Mouse (Mus musculus) liver, embryonic 16.5 days (tissue): ENCODE results near the gene Cmtm5. TPM values are rescaled to one million over a fixed set of nuclear protein-coding genes. Genes with fewer than 3 reads are reported as not detected.
A peak's percentile ranks its signal among the peaks of the same experiment; 100 is the strongest.

Source experiments
- ATAC-seq: fragments of 200-750 bp; cut with Nextera tagmentation; 2 replicates; pipeline ENCODE4 v1.8.0; 2017; ENCODE audit warnings: low read depth, mild to moderate bottlenecking, moderate number of reproducible peaks, moderate library complexity
- H3K27ac ChIP-seq: fragments of 300-500 bp; sonication (generic); 2 replicates; pipeline ENCODE4 v1.5.1; 2014; ENCODE audit warnings: mild to moderate bottlenecking, low read length
- H3K27me3 ChIP-seq: fragments of 300-500 bp; sonication (generic); 2 replicates; pipeline ENCODE4 v1.6.1; 2014; ENCODE audit warnings: low read depth, low read length, mixed read lengths; ENCODE audit not compliant: control insufficient read depth, insufficient read depth
- H3K36me3 ChIP-seq: fragments of 300-500 bp; sonication (generic); 2 replicates; pipeline ENCODE4 v1.6.1; 2014; ENCODE audit warnings: mild to moderate bottlenecking; ENCODE audit not compliant: control insufficient read depth, insufficient read depth
- H3K4me1 ChIP-seq: fragments of 300-500 bp; sonication (generic); 2 replicates; pipeline ENCODE4 v1.6.1; 2014; ENCODE audit warnings: low read depth, low read length, mixed read lengths; ENCODE audit not compliant: control insufficient read depth
- H3K4me2 ChIP-seq: fragments of 300-500 bp; sonication (generic); 2 replicates; pipeline ENCODE4 v1.6.1; 2014; ENCODE audit warnings: low read depth, low read length, mixed read lengths
- H3K4me3 ChIP-seq: fragments of 300-500 bp; sonication (generic); 2 replicates; pipeline ENCODE4 v1.5.1; 2014; ENCODE audit warnings: low read depth, mild to moderate bottlenecking, low read length
- H3K9ac ChIP-seq: fragments of 300-500 bp; sonication (generic); 2 replicates; pipeline ENCODE4 v1.6.1; 2014; ENCODE audit warnings: low read depth, low read length
- H3K9me3 ChIP-seq: fragments of 300-500 bp; sonication (generic); replicated peaks from 2 replicates; pipeline ENCODE4 v1.6.1; 2016; ENCODE audit warnings: low read length; ENCODE audit not compliant: control insufficient read depth
- WGBS: fragments of 180-500 bp; shearing (Covaris S2); extraction: QIAGEN DNeasy Blood & Tissue Kit; methylation state at CpG from one replicate; pipeline ENCODE4 v1.1.7; 2014; ENCODE audit not compliant: insufficient replicate concordance; 5-methylcytosine and 5-hydroxymethylcytosine counted together
- polyA plus RNA-seq: library from polyadenylated mRNA; unstranded; fragments of >200 nt; fragmentation: Nextera tagmentation; extraction: Ambion mirVana; gene quantifications from 2 replicates; pipeline ENCODE4 v1.2.1, GENCODE M21; 2015

Gene Cmtm5
- polyA plus RNA-seq: 0.20 TPM in 1 of 2 replicates, not detected in the other

GRCm38 (mm10) chr14:54935904-54936830, at the start of gene Cmtm5:
Cmtm5 (plus strand) TSS chr14:54936261.
- H3K27ac ChIP-seq: no peak within 1 kb of the TSS
- no peaks in the 10 kb centered on the region for H3K9me3 ChIP-seq
- H3K4me2 ChIP-seq: no peak within 1 kb of the TSS
- WGBS: 28% methylated on average over 8 of the region's 8 CpGs
- H3K4me3 ChIP-seq: no peak within 1 kb of the TSS
- no peak for ATAC-seq
- H3K4me1 ChIP-seq: no peaks in the 10 kb centered on the region
- H3K36me3 ChIP-seq: no peaks in the 10 kb centered on the region
- no peaks in the 10 kb centered on the region for H3K27me3 ChIP-seq
- H3K9ac ChIP-seq: no peak within 1 kb of the TSS

DNA sequence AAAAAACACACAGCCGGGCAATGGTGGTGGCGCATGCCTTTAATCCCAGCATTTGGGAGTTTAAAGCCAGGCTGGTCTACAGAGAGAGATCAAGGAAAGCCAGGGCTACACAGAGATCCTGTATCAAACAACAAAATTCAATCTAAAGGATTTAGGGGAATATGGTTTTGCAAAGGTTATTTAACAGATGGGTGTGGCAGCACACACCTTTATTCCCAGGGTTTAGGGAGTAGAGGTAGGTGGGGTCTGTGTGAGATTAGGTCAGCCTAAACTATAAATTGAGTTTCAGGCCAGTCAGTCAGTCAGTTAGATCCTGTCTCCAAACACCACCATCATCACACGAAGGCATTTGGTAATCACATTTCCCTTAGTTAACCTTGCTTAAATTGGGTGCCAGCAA, 43.9 kb upstream of the Cmtm5 start, which contains the start of gene Pabpn1:
Gene Pabpn1, plus strand, starts transcription at position 301 of the 400 bp plus-strand sequence.
- H3K27ac ChIP-seq: peak within 1 kb of the TSS; percentile 91
- no peak for ATAC-seq
- H3K36me3 ChIP-seq: peaks cover 16% of the 10 kb centered on the region
- no peaks in the 10 kb centered on the region for H3K27me3 ChIP-seq
- peak within 1 kb of the TSS; percentile 70 for H3K9ac ChIP-seq
- H3K4me3 ChIP-seq: peak within 1 kb of the TSS; percentile 77
- H3K9me3 ChIP-seq: no peaks in the 10 kb centered on the region
- peaks cover 18% of the 10 kb centered on the region for H3K4me1 ChIP-seq
- 85% methylated on average over 3 of the region's 3 CpGs for WGBS
- H3K4me2 ChIP-seq: peak within 1 kb of the TSS; percentile 82

DNA sequence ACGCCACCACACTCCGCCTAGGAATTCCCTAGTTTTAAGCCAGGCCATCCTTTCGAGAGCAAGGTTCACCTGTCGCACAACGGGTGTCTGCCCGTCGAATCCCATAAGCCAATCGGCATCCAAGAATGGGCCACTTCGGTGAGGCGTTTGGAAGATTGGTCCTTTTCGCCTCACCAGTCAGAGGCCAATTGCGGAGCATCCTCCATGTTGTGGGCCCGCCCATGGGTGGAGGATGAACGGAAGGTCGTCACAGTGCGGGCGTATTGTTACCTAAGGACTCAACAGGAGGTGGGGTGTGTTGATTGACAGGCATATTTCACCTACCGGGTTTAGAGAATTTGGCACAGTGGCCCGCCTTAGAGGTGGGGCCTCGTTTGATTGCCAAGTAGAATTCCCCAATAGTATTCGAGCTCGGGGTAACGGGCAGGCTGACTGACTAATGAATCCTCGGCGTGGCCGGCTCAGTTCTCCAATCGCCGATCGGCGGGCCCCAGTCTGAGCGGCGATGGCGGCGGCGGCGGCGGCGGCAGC, 42.3 kb upstream of the Cmtm5 start:
- Histone ChIP-seq H3K4me3 (peak overlapping the region; percentile 77), H3K36me3 (peaks cover 26% of the 10 kb centered on the region), H3K27me3 (no peaks in the 10 kb centered on the region), H3K4me1 (peaks cover 21% of the 10 kb centered on the region), H3K4me2 (peak overlapping the region; percentile 88), H3K9ac (peak overlapping the region; percentile 85), H3K27ac (peak overlapping the region; percentile 91), H3K9me3 (no peaks in the 10 kb centered on the region)
- WGBS: under 1% methylated on average over 38 of the region's 38 CpGs
- peak; percentile 98 for ATAC-seq

- Histone ChIP-seq H3K9me3 (no peaks in the 10 kb centered on the region), H3K4me3 (peak overlapping the region; percentile 77), H3K4me2 (peak overlapping the region; percentile 88), H3K36me3 (peaks cover 26% of the 10 kb centered on the region), H3K9ac (peak overlapping the region; percentile 85), H3K4me1 (peaks cover 21% of the 10 kb centered on the region), H3K27ac (peak overlapping the region; percentile 73), H3K27me3 (no peaks in the 10 kb centered on the region)
- peak; percentile 56 for ATAC-seq
- WGBS: under 1% methylated on average over 46 of the region's 54 CpGs
Measured at GRCm38 (mm10) chr14:54894296-54895151, 41.5 kb upstream of the Cmtm5 start.

GRCm38 (mm10) chr14:54897445-54897844, 38.6 kb upstream of the Cmtm5 start:
- peaks cover 26% of the 10 kb centered on the region for H3K36me3 ChIP-seq
- no peak overlapping the region for H3K4me2 ChIP-seq
- no peaks in the 10 kb centered on the region for H3K9me3 ChIP-seq
- H3K4me3 ChIP-seq: no peak overlapping the region
- H3K27ac ChIP-seq: no peak overlapping the region
- H3K27me3 ChIP-seq: no peaks in the 10 kb centered on the region
- WGBS: 45% methylated on average over 2 of the region's 2 CpGs
- no peak for ATAC-seq
- H3K9ac ChIP-seq: no peak overlapping the region
- peaks cover 24% of the 10 kb centered on the region for H3K4me1 ChIP-seq

DNA sequence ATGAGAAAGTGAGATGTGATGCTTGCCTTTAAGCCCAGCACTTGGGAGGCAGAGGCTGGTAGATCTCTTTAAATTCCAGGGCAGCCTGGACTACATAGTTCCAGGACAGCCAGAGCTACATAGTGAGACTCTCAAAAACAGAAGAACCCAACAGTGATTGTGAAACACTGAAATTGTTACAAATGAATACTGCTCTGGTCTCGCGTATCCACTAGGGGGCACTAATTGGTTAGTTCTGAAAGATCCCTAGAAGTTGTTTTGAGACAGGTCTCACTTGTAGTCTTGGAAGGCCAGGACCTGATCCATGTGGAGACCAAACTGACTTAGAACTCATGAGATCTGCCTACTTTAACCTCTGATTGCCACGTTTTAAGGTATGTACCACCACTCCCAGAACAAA, 35.7 kb upstream of the Cmtm5 start:
- ATAC-seq: no peak
- no peak overlapping the region for H3K4me2 ChIP-seq
- peaks cover 11% of the 10 kb centered on the region for H3K4me1 ChIP-seq
- no peak overlapping the region for H3K4me3 ChIP-seq
- H3K9ac ChIP-seq: no peak overlapping the region
- WGBS: 0% methylated on average over 3 of the region's 3 CpGs
- peaks cover 26% of the 10 kb centered on the region for H3K36me3 ChIP-seq
- H3K9me3 ChIP-seq: no peaks in the 10 kb centered on the region
- no peaks in the 10 kb centered on the region for H3K27me3 ChIP-seq
- no peak overlapping the region for H3K27ac ChIP-seq

- no peak for ATAC-seq
- Histone ChIP-seq H3K36me3 (no peaks in the 10 kb centered on the region; the same call in 1 of the 2 replicates), H3K9me3 (no peaks in the 10 kb centered on the region), H3K4me1 (peaks cover 3% of the 10 kb centered on the region; the same call in 1 of the 2 replicates), H3K9ac (no peak overlapping the region), H3K4me3 (no peak overlapping the region), H3K4me2 (no peak overlapping the region), H3K27me3 (no peaks in the 10 kb centered on the region), H3K27ac (no peak overlapping the region)
- WGBS: 63% methylated on average over 4 of the region's 4 CpGs
Measured at GRCm38 (mm10) chr14:54903641-54904040, 32.4 kb upstream of the Cmtm5 start.

- Histone ChIP-seq H3K9ac (no peak overlapping the region), H3K36me3 (no peaks in the 10 kb centered on the region), H3K4me1 (peaks cover 2% of the 10 kb centered on the region; the same call in 1 of the 2 replicates), H3K27ac (no peak overlapping the region), H3K4me2 (no peak overlapping the region), H3K4me3 (no peak overlapping the region), H3K9me3 (no peaks in the 10 kb centered on the region), H3K27me3 (peaks cover 36% of the 10 kb centered on the region)
- ATAC-seq: no peak
- WGBS: 47% methylated on average over 7 of the region's 7 CpGs
Measured at GRCm38 (mm10) chr14:54908682-54909081, 27.4 kb upstream of the Cmtm5 start.
